Mouse (Mus musculus) layer of hippocampus, adult 18-20 months (tissue): Measurements from ENCODE around the gene Ddc. TPM values are rescaled to one million over a fixed set of nuclear protein-coding genes. Genes with fewer than 3 reads are reported as not detected.

Experiments used
- DNase-seq, 2 experiments: peaks; one replicate each; pipeline ENCODE4 v3.0.0; 2022; ENCODE audit warnings: low spot score in 2 of 2
- total RNA-seq, 2 experiments: library from RNA; stranded (reverse); gene quantifications; 2 replicates each; pipeline ENCODE4 v1.2.3; 2021

Ddc gene
- total RNA-seq, 2 experiments from 2014 or later: 7.7 to 8.1 TPM

GRCm38 (mm10) chr11:11878981-11879698 lies 18.8 kb downstream of the Ddc start:
- DNase-seq: no peak

DNA sequence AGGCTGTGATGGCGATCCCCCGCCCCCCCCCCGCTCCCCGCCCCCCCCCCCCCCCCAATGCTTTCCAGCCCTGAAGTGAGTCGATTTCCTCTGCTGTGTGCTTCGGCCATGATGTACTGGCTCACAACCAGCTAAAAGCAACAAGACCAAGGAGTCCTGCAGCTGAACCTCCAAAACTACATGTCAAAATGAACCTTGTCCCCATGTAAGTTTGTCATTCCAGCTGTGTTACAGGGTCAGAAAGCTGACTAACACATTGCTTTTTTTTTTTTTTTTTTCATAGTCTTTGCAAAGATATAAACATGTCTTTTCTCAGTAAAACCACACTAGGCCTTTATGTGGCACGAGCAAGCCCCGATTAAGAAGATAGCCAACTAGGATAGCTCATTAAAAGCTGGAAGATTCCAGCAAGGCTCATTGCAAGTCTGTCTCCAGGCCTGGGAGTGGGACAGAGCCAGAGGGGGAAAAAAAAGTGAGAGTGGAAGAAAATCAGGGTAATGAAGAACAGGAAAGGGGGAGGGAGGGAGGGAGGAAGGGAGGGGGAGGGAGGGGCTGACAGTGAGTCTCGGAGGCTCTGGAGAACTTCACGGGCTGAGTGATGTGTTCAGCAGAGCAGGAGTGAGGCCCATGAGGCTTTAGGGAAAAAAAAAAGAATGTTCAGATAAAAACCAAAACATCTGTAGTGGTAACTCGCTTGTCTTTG lies 19.5 kb downstream of the Ddc start:
- DNase-seq: no peak

DNA sequence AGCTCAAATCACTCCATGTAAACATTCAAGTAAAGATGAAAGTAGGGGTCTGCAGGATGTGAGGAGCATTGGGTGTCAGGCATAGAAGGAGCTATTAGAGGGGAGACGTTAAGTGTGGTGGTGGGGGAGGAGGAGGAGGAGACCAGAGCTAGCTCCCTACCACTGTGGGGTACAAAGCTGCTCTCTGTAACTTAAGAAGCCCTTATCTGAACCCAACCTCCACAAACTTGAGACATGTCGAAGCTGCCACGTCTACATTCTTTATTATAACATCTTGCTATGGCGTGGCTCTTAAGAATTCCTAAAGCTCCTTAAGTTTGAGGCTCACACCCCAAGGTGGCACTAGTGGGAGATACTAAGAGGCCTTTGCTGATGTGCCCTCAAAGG lies 20.1 kb downstream of the Ddc start:
- DNase-seq: no peak

GRCm38 (mm10) chr11:11876366-11876765 lies 21.6 kb downstream of the Ddc start:
- no peak for DNase-seq

DNA sequence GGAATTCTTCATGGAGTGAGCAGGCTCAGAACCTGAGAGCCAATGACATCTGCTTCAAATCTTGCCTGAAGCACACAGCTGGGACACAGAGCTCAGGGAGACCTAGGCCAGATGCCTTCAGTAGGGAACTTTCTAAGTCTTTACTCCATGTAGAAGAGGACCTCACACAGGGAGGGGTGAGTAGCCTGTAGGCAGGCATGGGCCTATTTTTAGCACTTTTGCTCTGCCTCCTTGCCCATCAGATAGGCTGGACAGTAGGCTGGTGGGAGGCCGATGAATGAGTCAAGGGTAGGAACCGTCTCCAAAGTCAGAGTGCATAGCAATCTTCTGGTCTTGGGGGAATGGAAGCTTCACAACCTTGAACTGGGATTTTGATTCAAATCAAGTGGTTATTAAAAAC lies 22.7 kb downstream of the Ddc start:
- no peak for DNase-seq

DNA sequence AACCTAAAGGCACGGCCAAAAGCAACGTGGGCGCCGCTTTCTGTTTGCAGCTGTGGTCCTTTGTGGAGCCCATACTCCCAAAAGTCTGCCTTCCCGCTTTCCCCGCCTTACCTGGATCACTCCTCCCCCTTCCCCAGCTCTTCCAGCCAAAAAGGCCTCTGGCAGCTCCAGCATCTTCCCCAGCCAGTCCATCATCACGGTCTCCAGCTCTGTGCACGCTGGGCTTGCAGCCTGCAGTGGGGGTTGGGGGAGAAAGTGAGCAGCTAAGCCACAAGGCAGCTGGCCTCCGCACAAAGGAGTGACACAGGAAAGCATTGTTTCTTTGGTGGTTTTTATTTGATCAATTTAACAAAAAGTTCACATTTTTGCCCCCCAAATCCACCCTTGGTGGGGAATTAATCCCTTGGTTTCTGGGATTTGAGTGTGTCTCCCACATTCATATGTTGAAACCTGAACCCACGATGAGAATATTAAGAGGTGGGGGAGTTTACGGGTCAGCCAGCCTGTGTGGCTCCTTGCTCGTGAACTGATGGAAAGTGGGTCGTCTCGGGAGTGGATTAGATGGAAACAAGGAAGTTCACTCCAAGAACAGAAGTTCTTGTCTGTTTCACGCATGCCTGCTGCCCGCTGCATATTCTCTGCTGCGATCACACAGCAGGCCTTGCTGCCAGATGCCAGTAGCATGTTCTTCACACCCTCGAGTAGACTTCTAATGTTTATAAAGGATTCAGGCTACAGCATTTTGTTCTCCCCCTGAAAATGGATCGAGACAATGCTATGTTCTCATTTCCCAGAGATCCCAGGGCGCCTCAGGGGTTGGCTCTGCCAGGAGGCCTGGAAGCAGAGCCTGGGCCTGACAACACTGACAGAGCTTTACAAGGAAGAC lies 24.7 kb downstream of the Ddc start:
- DNase-seq: no peak

DNA sequence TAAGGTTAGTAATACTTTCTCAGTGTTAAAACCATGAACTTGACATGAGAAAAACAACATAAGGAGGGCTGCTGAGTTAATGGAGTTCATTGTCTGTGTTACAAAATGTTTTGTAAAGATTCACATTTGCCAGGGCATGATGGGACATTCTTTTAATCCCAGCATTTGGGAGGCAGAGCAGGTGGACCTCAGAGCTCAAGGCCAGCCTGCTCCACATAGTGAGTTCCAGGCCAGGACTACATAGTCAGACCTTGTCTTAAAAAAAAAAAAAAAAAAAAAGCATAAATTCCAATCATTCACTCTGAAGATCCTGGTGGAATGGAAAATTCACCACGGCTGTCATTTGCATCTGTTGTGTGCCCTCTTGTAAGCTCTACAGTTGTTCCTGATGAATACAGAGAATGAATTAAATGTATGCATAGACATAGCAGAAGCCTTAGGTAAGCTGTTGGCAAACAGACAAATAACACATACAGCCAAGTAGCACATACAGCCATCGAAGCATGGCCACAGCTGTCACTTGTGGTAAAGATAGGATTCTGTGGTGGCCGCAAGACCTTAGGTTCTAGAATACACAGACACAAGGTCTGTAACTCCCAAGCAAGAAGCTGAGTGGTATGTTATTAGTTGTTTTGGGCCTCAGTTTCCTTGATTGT lies 25.7 kb downstream of the Ddc start:
- DNase-seq: no peak

DNA sequence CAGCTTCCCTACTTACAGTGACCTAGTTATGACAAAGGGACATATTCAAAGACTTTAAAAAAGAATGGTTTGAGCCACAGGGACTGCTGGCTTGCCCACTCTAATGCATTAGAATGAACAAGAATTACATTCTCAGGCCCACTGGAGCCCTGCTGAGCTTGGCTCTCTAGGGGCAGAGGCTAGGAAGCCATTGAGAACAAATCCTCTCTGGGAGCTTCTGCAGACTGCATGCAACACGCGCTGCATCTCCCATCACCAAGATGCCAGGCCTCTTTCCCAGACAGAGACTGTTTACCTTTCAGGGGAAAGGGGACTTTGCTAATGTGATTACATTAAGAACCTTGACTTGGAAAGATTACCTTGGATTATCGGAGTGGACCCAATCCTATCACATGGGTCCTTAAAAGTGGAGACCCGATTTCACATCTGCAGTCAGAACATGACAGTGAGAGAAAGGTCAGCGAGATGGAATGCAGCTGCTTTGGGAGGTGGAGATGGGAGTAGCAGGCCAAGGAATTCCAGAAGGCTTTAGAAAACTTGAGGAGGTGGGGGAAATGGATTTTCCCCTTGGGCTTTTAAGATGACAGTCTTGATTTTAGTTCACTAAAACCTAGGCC lies 26.6 kb downstream of the Ddc start:
- DNase-seq: no peak

DNA sequence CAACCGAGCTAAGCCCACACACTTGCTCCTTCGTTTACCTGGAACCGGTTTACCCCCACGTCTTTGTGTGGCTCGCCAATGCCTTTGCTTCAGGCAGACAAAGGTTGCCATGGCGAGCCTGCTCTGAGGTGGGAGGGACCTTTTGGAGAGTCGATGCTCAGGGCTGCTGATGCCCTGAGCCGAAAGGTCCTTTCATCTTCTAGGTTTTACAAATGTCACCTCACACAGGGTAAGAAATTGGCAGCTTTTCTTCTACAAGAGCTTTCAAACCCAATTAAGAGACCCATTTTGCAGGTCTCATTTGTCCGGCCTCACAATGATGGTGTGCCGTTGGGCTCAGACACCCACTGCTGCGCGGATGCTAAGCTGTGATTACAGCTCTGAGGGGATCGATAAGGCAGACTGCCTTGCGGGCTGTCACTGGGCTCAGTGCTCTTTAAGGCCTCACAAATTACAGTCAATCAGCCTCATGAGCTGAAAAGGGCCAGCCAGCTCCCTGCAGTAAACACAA lies 29.9 kb downstream of the Ddc start:
- DNase-seq: no peak

- no peak for DNase-seq
These were observed 31.2 kb downstream of the Ddc start for GRCm38 (mm10) chr11:11866696-11867095.

DNA sequence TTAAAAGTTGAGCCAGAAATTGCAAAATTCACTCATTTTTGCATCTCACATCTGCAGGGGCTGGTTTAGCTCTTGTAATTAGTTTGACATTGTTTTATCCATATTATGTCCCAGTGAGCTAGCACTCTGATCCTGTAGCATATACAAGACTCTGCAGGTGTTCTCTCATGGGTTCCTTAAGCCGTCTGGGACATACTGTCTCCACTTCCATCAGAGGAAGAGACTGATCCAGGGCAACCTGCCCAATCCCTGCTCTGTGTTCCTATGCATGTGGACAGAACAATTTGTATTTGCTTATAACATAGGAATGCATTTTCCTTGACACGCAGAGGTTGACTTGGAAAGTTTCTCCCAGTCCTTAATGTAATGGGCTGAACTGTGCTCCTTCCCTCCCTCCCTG lies 32.8 kb downstream of the Ddc start:
- no peak for DNase-seq

DNA sequence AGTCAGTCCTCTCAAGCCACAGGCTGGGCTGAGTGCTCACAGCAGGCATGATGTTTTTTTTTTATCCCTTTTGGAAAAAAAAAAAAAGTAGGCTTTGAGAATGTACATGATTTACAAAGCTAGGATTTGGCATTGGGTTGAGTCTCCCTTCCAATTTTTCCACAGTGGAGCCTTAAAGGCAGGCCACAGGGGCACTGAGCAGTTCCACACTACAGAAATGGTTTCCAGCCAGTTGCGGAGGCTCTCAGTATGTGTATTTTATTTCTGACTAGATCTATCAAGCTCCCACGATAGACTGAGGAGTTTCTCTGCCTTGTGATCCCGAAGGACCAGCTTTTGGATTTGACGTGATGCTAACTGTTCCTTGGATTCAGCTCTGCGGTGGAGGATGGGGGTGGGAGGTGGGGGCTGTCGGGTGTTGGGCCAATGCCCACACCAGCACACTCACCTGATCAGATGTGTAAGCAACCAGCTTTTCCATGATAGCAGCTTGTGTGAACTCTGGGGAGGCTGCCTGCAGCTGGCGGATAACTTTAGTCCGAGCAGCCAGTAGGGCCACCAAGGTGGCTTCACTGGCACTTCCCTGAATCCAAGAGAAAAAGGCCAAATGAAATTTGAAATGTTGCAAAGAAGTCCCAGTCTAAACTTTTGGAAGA lies 33.4 kb downstream of the Ddc start:
- DNase-seq: no peak

- no peak for DNase-seq
These were observed 35.4 kb downstream of the Ddc start for GRCm38 (mm10) chr11:11862502-11862901.

- DNase-seq: no peak
These were observed 41.0 kb downstream of the Ddc start for GRCm38 (mm10) chr11:11856959-11857358.

DNA sequence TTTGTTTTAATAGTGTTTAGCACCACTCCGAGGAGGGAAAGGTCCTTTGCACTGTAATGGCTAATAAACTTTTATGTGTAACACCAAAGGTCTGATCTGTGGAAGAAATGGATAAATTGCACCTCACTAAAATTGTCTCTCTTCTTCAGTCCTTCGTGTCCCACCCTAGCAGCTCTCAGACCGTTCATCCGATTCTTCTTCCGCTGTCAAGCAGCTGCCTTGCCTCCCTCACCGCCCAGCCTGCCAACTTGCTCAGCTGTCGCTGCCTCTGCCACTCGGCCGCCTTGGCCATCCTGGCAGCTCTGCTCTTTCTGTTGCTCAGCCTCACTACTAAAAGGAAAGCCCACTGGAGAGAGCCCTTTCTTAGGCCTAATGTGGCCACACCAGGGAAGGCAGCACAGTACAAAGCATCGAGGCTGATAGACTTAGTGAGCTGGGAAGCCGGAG lies 42.2 kb downstream of the Ddc start:
- DNase-seq: no peak

- DNase-seq: no peak
These were observed 42.8 kb downstream of the Ddc start for GRCm38 (mm10) chr11:11855061-11855672.

GRCm38 (mm10) chr11:11853731-11854461 lies 44.0 kb downstream of the Ddc start:
- DNase-seq: no peak

DNA sequence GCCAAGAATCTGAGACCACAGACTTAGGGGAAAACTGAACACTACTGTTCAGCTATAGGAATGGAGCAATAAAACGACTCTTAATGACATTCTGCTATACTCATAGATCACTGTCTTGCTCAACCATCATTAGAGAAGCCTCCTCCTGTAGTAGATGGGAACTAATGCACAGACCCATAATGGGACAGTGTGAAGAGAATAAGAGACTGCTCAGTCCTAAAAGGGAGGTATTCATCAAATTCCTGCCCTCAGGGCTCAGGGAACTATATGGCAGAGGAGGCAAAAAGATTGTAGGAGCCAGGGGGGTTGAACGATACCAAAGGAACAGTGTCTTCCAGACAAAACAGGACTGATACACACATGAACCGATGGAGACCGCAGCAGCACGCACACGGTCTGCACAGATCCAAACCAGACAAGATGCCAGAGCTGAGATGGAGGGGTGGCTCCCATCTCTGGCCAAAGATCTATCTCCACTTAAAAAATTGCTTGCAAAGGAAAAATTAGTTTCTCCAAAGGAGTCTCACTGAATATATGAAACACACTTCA lies 45.9 kb downstream of the Ddc start:
- no peak for DNase-seq
